Mouse (Mus musculus): Measurements from ENCODE around the gene Babam1. TPM values are rescaled to one million over a fixed set of nuclear protein-coding genes. Genes with fewer than 3 reads are reported as not detected.
"Not testable (repeated sequence)": the region's sequence is repeated elsewhere in the genome, so short reads cannot be mapped to it uniquely, and the experiment has no call there.

The Babam1 gene
- total RNA-seq, 1 experiment from 2014 or later: 84.6 TPM

DNA sequence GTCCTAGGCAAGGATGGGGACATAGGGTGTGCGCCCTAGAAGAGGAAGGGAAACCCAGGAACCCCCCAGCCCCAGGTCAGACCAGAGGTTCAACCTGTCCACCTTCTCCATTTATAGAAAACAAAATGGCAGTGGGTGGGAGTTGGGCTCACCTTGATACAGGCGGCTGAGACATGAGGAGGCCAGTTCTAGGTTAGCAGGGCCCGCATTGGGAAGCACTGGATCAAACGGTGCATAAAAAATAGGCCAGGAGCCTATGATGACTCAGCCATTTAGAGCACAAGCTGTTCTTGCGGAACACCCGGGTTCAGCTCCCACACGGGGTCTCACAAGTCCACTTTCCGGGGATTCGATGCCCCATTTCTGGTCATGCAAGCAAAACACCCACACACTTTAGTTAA, 8.3 kb downstream of the Babam1 start:
- no peak for ATAC-seq (replicated peaks; ENCODE audit: low read depth, poor library complexity, severe bottlenecking)

DNA sequence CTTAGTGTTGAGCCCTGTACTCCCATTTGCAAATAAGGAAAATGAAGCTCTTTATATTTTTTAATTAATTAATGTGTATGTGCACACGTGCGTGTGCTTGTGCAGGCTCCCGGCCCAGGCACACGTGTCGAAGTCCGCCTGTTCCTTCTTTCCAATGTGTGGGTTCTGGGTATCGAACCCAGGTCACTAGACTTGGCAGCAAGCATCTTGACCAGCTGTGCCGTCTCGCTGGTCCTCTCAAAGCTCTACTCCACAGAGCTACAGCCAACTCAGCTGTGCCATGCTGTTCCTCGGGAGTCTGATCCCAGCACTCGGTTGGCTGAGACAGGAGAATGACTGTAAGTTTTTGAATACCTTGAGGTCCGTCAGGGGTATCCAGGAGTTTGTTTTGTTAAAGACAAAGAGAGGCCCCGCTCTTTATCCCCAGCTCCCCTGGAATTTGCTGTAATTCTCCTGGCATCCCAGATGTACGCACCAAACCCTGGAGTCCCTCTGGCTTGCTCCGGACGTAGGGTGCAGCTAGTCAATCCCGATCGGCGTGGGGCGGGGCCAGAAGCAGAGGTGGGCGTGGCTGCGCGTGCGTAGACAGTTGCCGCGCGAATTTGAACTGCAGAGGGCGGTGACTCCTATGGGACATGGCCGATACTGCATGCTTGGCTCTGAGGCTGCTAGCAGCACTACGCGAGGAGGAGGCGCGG, 8.9 kb downstream of the Babam1 start, which contains the start of gene Ankle1:
TSS of gene Ankle1 (plus strand) at position 610 of the 698 bp plus-strand sequence.
- peak; percentile 90 for ATAC-seq (replicated peaks; ENCODE audit: low read depth, poor library complexity, severe bottlenecking)

DNA sequence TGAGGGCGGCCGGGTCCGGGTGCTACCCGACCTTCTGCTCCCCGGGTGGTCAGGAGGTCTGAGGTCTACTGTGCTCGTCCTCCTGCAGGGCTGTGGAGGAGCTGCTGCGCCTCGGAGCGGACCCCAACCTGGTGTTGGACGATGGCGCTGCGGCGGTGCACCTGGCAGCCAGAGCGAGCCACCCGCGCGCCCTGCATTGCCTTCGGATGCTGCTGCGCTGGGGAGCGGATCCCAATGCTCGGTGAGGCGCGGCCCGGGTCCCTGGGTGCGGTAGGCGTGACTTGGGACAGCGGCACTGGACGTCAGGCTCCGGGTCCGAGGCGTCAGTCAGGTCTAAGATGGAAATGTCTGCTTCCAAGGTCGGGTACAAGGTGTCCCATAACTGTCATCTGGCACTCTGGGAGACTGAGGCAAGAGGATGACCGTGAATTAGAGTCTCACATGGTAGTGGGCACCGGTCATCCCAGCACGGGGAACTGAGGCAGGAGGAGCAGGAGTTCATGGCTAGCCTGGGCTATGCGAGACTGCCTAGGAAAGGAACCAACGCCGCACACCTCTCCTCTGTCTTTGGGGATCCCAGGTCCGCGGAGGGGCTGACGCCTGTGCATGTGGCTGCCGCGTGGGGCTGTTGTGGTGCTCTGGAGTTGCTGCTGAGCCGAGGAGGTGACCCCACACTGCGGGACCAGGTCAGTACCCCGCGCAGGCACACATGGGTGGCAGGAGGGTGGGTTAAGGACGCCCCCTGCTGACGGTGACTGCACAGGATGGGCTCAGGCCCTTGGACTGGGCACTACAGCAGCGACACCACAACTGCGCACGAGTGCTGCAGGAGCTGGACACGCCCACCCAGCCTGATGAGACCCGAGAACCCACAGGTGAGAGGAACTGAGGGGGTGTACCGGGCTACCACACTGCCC, 9.7 kb downstream of the Babam1 start:
- peak; percentile 58 for ATAC-seq (replicated peaks; ENCODE audit: low read depth, poor library complexity, severe bottlenecking)

DNA sequence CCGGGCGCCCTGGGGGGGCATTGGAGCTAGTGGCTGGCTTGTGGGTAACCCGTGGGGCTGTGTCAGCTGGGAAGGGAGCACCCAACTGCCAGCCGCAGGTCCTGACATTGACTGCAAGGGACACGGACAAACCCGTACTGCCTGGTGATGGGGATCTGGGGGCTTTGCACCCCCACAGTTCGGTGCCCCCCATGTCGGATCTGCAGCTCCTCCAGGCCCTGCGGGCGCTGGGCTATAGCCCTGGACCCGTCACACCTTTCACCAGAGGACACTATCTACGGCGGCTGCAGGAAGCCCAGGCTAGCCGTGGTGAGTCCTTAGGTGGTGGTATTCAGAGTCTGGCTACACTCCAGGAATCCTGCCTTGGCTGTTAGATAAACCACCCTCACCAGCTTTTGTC, 10.8 kb downstream of the Babam1 start:
- no peak for ATAC-seq (replicated peaks; ENCODE audit: low read depth, poor library complexity, severe bottlenecking)

GRCm38 (mm10) chr8:71408231-71408630, 11.6 kb downstream of the Babam1 start:
- no peak for ATAC-seq (replicated peaks; ENCODE audit: low read depth, poor library complexity, severe bottlenecking)

DNA sequence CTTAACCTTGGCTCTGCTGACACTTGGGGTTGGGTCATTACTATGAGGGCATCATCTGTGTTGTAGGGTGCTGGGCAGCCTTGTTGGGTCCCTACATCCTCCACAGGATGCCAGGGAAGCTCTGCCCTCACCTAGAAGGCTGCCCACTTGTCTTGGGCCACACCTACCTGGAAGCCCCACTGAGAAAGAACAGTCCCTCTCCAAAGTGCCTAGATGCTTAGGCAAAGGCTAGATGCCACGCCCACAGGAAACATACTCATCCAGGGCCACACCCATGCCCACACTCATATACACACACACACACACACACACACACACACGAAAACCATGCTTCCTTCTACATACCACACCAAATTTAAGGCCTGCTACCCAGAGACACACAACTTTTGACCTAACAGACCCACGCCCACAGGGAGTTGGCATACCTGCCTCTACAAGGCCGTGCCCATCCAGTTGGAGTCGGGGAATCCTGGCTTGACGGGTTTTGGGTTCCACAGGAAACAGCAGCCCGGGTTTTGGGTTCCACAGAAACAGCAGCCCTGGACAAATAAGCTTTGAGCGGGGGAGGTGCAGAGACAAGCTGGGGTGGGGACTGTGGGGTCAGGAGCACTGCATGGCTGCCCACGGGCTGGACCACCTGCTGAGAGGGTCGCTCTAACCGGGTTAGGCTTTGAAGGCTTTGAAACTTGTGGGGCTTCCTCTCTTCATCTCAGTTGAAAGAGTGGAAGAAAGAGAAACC, 15.0 kb downstream of the Babam1 start:
- peak; percentile 52 for ATAC-seq (replicated peaks; ENCODE audit: low read depth, poor library complexity, severe bottlenecking)

- ATAC-seq (replicated peaks; ENCODE audit: low read depth, poor library complexity, severe bottlenecking): no peak
Measured at GRCm38 (mm10) chr8:71422121-71422520, 25.5 kb downstream of the Babam1 start.

- ATAC-seq (replicated peaks; ENCODE audit: low read depth, poor library complexity, severe bottlenecking): not testable (repeated sequence)
Measured at GRCm38 (mm10) chr8:71432935-71433334, 36.3 kb downstream of the Babam1 start.

GRCm38 (mm10) chr8:71437041-71437440, 40.4 kb downstream of the Babam1 start:
- no peak for ATAC-seq (replicated peaks; ENCODE audit: low read depth, poor library complexity, severe bottlenecking)

DNA sequence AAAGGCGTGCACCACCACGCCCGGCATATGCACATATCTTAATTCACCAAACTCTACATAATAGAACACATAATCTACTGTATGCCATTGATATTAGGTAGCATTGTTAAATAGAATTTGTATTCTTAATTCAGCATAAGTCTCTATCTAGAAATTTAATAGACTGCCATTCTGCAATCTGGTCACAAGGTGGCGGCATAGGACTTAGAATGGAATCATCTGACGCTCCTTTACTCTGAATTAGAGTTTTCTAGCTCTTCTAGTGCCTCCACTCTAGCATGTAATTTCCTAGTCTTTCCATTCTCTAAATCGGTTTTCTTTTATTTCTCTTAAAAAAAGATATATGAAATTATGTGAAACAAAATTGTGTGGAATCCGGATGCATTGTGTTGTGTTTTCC, 44.7 kb downstream of the Babam1 start:
- peak; percentile 93 for ATAC-seq (replicated peaks; ENCODE audit: low read depth, poor library complexity, severe bottlenecking)

DNA sequence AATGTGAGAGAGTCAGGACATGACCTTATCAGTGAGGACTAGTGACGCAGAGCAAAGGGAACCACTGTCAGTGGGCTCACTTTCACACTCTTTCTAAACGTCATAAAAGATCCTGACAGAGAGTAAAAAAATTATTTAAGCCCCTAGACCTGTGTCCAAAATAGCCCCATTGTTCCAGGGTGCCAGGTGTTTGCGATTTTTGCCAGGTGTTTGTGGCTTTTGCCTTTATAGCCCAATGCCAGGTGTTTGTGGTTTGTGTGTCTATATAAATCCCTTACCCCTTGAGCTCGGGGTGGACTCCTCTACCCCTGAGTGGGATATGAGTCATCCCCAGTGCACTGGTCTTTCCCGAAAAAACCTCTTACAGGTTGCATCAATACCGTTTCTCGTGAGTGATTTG, 48.4 kb downstream of the Babam1 start:
- ATAC-seq (replicated peaks; ENCODE audit: low read depth, poor library complexity, severe bottlenecking): no peak

GRCm38 (mm10) chr8:71451337-71451736, 54.7 kb downstream of the Babam1 start:
- ATAC-seq (replicated peaks; ENCODE audit: low read depth, poor library complexity, severe bottlenecking): no peak

DNA sequence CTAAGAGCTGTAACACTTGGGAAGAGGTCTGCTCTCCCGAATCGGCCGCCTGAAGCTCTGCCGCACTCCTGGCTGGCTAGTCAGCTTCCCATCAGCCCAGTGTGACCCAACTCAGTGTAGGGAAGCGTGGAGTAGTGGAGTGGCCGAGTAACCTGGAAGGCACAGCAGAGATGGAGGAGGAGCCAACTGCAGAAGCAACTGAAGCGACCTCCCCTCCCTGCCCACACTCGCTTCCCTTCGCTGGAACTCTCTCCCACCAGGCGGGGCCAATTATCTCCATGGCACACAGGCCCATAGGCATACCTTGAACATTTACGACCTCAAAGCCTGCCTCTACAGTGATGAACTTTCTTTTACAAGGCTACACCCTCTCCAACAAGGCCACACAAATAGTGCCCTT, 55.1 kb downstream of the Babam1 start:
- no peak for ATAC-seq (replicated peaks; ENCODE audit: low read depth, poor library complexity, severe bottlenecking)

GRCm38 (mm10) chr8:71452669-71453068, 56.0 kb downstream of the Babam1 start:
- no peak for ATAC-seq (replicated peaks; ENCODE audit: low read depth, poor library complexity, severe bottlenecking)

Other genes with a start within 250 kb of the Babam1 start
- 32.7 and 33.5 TPM in 2 replicates for gene Myo9b, start 124.1 kb upstream of the Babam1 start, total RNA-seq (2017)
- gene Haus8, start 123.9 kb upstream of the Babam1 start, total RNA-seq (2017): 40.1 and 64.0 TPM in 2 replicates
- gene Use1, start 30.0 kb upstream of the Babam1 start, total RNA-seq (2017): 137 and 155 TPM in 2 replicates
- gene Ocel1, start 25.6 kb upstream of the Babam1 start, total RNA-seq (2017): 10.7 and 18.6 TPM in 2 replicates
- gene Nr2f6, start 14.9 kb upstream of the Babam1 start, total RNA-seq (2017): 3.0 and 4.3 TPM in 2 replicates
- gene Ushbp1, start 1.1 kb upstream of the Babam1 start, total RNA-seq (2017): not detected in 2 replicates
- gene Ankle1, start 9.1 kb downstream of the Babam1 start, total RNA-seq (2017): 9.0 and 13.0 TPM in 2 replicates
- 6.5 and 13.3 TPM in 2 replicates for gene Abhd8, start 66.8 kb downstream of the Babam1 start, total RNA-seq (2017)
- gene Mrpl34, start 68.1 kb downstream of the Babam1 start, total RNA-seq (2017): 79.0 and 80.0 TPM in 2 replicates
- gene Dda1, start 72.3 kb downstream of the Babam1 start, total RNA-seq (2017): 9.6 and 17.6 TPM in 2 replicates
- gene Ano8, start 89.1 kb downstream of the Babam1 start, total RNA-seq (2017): 5.4 and 6.6 TPM in 2 replicates
- gene Gtpbp3, start 91.2 kb downstream of the Babam1 start, total RNA-seq (2017): 22.6 and 22.7 TPM in 2 replicates
- 3.0 and 3.6 TPM in 2 replicates for gene Plvap, start 114.9 kb downstream of the Babam1 start, total RNA-seq (2017)
- gene Ccdc194, start 128.8 kb downstream of the Babam1 start, total RNA-seq (2017): not detected in 2 replicates
- gene Bst2, start 140.6 kb downstream of the Babam1 start, total RNA-seq (2017): 35.4 and 49.8 TPM in 2 replicates
- gene Mvb12a, start 146.1 kb downstream of the Babam1 start, total RNA-seq (2017): 84.7 and 86.2 TPM in 2 replicates
- gene Tmem221, start 162.0 kb downstream of the Babam1 start, total RNA-seq (2017): not detected in 2 replicates
- not detected in 2 replicates for gene Nxnl1, start 169.7 kb downstream of the Babam1 start, total RNA-seq (2017)
- 6.8 and 9.5 TPM in 2 replicates for gene Slc27a1, start 172.0 kb downstream of the Babam1 start, total RNA-seq (2017)
- 116 and 131 TPM in 2 replicates for gene Pgls, start 195.3 kb downstream of the Babam1 start, total RNA-seq (2017)
- gene Fam129c, start 200.8 kb downstream of the Babam1 start, total RNA-seq (2017): 0.97 and 2.3 TPM in 2 replicates
- gene Colgalt1, start 214.1 kb downstream of the Babam1 start, total RNA-seq (2017): 64.6 and 75.2 TPM in 2 replicates

Data from common myeloid progenitor, adult 5-6 weeks (primary cell).